Mouse (Mus musculus): ENCODE results near the gene Smc3. TPM values are rescaled to one million over a fixed set of nuclear protein-coding genes. Genes with fewer than 3 reads are reported as not detected.

Gene Smc3
- 10 to 100 TPM; 22.5 to 27.4 TPM for total RNA-seq (2021)
- long read RNA-seq, experiment 1, full-length matches to known transcripts: 33 of 38 reads
- long read RNA-seq, experiment 1, partial matches to known transcripts: 5 of 38 reads
- long read RNA-seq, experiment 1, other reads (novel, unspliced or antisense): 0 of 38 reads
- long read RNA-seq, experiment 2, full-length matches to known transcripts: 26 of 31 reads
- long read RNA-seq, experiment 2, partial matches to known transcripts: 5 of 31 reads
- long read RNA-seq, experiment 2, other reads (novel, unspliced or antisense): 0 of 31 reads

DNA sequence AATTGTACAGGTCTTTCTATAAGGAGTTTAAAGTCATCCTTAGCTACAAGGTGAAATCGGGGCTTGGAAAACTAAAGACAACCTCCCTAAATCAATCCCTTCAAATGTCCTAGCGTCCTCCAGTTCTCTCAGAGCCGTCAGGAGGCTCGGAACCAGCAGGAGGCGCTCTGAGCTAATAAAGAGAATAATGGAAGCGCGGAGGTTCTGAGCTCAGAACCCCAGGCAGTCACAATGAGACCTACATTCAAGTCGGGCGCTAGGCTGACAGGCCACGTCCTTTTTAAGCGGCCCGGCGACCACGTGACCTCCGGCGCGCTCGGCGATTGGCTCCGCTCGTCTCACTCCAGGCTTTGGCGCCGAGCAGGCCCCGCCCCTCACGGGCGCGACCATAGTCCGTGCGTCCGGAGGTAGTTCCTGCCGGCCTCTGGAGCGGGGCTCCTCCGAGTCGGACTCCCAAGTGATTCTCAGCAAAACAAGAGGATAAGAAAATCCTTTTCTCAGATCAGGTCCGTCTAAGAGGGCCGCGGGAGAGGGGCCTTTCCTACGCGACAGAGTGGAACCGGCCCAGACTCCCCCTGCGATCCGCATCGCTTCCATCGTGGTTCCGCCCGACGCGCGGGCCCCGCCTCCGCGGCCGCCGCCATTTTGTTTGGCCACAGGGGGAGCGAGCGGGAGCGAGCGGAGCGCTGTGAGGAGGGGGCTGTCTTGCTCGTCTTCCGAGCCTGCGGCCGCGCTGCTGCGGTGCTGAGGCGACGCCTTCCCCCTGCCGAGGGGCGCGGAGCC is at the start of gene Smc3:
Gene Smc3 (plus strand): TSS at position 642 of the 783 bp plus-strand sequence.
- peak; percentile 99 for DNase-seq

DNA sequence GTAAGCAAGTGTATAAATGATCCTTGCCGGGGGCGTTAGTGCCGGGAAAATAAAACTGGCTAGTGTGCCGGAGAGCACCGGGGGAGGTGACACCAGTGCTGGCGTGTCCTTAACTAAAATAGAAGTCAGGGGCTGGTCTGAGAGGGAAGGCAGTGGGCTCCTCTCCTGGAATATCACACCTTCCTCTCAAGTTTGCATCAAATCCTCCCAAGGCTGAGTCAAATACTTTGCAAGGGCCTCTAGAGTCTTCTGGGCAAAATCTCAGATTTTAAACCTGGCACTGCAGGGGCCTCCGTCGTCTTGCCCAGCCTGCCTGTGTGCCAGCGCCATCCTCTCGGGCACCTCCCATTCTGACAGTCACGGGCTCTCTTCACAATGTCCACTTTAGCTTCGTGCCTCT is 49.2 kb upstream of the Smc3 start:
- DNase-seq: no peak

DNA sequence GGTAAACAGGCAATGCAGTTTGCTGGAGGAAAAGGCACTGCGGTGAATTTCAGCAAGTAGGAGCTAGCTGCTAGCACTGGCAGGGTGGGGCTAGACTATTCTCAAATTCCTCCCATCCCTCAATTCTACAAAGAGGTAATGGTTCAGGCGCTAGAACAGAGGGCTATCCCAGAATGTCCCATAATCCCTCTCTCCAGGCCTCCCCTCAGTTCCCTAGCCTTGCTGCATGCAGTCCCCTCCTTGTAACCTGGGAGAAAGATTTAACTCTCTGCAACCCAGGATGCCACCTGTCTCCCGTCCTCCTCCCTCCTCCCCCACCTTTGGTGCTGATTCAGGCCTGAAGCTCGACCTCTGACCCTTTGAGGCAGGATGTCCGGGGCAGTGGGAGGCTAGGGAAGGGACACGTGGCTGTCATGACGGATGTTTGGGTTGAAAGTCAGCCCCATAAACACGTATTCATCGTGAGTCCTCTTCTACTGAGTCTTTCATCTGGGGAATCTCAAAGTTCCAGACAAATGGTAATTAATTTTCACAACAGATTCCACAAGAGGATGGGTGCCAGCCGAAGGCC is 47.9 kb upstream of the Smc3 start:
- no peak for DNase-seq

DNA sequence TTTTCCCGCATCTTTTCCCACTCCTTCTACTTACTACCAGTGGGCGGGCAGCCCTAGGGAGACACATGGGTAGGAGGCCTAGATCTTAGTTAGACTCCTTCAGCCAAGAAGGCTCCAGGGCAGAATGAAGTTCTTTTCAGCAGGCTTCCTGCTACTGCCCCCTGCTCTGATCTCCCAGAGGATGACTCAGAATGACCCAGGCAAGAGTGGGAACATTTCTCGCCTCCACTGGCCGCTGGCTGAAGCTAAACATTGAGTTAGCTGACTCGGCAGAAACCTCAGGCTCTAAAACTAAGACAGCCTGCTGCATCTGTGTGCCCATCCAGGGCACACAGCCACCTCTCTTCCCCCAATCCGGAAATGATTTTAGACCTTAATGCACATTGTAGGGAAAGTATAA is 47.4 kb upstream of the Smc3 start:
- DNase-seq: no peak

DNA sequence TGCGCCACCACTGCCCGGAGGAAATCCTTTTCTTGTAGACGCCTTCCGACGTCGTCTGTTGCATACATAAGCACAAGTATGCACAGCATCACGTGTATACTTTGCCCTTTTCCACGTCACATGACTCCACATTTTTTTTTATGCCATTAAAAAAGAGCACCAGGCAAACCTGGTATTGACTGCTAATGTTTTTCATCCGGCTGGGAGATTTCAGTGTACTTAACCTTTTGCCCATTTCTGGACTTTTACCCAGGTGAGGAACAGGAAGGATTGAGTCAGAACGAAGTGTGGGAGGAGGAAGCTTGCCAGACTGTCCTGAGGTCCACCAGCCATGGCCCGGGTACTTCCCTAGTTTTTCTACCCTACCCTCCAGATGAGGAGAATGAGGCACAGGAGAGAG is 45.8 kb upstream of the Smc3 start:
- no peak for DNase-seq

DNA sequence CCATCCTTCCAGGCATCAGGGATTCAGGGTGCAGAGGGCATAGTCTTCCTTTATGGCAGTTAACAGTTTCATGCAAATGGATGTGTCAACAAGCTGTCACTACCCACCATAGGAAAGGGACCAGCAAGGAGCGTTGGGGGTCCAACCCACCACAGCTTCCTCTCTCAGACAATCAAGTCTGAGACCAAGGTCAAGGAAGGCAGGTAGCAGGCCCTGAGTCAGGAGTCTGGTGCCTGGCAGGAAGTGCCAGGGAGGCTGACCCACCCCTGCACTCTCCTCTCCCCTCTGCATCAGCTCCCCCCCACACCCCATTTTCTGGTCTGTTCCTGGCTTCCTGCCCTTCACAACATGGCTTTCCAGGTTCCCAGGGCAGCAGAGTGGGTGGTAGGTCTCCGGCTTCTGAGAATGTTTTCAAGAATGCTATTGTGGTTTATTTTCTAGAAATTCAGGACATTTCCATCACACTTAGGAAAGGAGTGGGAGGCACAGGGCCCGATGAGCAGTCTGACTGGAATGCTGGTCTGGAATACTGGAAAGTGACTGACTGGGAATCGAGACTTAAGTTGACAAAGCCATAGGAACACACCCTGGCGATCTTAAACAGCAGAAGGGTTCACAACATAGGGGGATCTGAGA is 45.1 kb upstream of the Smc3 start:
- no peak for DNase-seq

DNA sequence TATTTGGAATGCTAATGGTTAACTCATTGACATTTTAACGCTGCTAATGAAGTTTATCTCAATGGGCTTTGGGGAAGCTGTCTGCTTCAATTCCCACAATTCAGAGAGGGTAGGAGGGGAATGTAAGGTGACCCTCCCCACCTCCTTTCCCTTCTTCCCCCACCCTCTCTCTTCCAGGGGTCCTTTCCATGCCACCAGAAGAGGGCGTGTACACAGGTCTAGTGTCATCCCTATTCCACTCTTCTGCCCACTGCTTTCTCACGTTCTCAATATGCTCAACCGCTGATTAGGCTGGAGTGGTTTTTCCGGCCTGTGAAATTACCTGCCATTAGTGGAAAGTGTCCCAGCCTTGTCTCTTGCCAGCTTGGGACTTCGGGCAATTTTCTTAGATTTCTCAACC is 43.4 kb upstream of the Smc3 start:
- DNase-seq: no peak

DNA sequence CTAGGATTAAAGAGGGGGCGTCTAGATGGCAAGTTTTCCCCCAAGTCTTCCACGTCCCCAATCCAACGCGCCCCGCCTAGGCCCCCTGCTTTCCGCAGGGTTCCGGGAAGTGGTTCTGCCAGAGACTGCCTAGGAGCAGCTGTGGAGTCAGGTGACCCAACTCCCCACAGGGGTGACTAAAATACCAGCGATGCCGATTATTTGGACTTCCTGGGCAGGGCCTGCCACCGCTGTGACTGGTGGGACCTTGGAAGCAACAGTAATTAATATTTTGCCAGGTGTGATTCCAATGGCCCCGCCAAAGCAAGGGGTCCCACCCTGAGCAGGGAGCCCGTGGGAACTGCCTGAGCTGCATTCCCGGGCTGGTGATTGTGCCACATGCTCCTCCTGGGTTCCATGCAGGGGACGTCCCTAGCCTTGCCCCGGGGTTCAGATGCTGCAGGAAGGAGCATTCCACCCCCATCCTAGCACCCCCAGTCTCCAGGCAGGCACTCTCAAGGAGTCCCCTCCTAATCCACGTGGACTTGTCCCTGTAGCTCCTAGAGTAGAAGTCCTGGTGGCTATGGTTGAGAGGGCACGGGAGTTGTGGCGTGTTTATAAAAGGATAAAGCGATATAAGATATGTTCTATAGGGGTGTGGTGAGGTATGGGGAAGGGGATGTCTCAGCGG is 42.8 kb upstream of the Smc3 start:
- peak; percentile 32 for DNase-seq

DNA sequence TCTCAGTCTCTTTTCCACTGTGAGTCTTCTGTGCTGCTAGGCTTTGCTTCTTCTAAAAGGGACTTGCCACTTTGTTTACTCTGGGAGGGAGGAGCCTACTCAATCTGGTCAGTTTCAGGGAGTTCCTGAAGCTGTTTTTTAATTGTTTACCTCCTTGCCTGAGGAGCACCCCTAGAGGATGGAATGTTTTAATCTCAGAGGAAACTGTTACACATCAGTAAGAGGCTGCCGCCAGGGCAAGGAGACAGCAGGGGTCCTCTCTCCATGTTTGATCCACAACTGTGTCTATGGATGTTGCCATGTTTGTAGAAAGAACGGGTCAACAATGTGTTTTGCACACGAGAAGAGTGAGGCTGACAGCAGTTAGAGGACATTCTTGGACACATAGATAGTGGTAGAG is 39.8 kb upstream of the Smc3 start:
- DNase-seq: no peak

DNA sequence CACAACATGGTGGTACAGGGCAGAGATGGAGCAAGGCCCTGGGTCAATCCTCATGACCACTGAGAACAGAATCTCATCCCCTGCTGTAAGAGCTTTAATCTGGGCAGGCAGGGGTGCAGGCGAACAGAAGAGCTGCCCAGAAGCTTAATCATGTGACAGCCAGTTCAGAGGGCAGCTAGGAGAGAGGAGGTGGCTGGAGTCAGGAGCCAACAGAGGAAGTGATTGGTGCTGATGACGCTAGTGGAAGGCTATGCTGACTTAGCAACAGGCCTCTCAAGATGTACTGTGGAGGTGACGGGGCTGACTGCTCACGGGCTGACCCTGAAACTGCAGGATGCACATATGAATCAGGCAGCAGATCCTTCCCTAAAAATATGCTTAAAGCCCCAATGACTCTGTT is 36.0 kb upstream of the Smc3 start:
- DNase-seq: no peak

DNA sequence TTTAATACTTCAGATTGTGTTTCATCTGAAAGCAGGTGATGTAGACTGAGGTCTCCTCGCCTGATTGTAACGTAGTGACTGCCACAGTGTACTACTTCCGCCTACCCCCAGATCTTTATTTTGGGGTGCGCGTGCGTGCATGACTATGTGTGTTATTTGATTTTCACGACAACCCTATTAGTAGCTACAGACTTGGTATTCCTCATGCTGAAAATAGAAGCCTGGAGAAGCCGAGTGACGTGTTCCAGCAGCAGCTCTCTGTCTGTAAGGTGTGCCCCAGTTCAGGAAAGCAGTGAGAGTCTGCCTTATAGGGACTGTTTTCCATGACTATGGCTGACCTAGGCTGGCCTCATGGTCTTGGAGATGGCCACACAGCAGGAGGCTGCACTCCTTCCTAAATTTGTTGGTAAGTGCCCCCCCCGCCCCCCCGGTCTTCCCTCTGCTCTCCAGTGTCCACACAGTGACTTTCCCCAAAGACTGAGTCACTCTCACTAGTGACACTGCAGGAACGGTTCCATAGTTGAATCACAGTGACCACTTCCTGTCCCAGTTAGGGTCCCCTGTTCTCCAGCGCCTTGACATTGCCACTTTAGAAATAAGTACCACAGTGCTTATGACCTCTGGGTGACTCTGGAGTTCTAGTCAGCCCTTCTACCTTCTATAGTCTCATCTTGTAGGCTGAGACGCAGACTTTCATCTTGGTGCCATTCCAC is 34.5 kb upstream of the Smc3 start:
- DNase-seq: no peak

DNA sequence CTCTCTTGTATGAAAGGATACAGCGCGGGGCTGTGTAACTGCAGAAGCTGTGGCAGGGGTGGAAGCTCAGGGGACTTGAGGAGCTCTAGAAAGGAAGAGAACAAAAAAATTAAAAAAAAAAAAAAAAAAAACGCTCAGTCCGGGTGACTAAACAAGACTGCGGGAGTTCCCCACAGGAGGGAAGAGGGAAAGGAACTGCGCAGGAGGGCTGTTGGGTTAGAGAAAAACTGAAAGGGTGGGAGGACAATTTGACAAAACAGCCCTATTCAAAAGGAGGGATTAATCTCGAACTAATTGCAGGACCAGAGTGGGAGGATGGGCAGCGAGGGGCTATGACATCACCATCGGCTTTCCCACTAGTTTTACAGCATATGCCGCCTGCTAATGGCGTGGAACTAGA is 32.3 kb upstream of the Smc3 start:
- peak; percentile 0 for DNase-seq

DNA sequence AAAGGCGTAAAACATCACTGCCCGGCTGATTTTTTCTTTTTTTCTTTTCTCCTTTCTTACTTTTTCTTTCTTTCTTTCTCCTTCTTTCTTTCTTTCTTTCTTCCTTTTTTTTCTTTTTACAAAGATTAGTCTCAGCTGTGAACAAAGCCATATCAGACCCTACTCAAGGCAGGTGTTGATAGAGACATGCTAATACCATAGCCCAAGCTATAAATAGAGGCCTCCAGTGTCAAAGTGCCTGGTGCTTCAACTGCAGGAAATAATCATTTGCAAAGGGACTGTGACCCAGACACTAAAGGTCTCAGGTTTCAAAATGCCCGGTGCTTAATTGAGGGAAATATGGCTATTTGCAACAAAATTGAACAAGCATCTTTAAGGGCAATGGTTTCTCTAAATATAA is 31.6 kb upstream of the Smc3 start:
- no peak for DNase-seq

DNA sequence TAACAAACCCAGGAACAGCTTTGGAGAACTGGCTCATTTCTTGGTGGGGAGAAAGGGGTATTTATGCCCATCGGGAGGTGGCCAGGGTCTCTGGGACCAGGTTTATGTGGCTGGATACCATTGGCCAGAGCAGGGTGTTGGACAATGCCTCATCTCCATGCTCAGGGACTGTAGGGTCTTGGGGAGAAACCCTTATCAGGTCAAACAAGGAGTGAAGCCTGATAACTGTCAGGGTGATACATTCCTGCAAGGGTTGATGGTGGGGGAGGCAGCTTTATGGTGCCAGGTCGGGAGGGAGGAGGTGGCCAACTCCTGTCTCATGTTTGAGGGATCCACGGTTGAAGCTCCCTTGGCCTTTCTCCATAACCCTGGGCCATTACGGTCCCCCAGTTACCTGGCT is 29.1 kb upstream of the Smc3 start:
- DNase-seq: no peak

DNA sequence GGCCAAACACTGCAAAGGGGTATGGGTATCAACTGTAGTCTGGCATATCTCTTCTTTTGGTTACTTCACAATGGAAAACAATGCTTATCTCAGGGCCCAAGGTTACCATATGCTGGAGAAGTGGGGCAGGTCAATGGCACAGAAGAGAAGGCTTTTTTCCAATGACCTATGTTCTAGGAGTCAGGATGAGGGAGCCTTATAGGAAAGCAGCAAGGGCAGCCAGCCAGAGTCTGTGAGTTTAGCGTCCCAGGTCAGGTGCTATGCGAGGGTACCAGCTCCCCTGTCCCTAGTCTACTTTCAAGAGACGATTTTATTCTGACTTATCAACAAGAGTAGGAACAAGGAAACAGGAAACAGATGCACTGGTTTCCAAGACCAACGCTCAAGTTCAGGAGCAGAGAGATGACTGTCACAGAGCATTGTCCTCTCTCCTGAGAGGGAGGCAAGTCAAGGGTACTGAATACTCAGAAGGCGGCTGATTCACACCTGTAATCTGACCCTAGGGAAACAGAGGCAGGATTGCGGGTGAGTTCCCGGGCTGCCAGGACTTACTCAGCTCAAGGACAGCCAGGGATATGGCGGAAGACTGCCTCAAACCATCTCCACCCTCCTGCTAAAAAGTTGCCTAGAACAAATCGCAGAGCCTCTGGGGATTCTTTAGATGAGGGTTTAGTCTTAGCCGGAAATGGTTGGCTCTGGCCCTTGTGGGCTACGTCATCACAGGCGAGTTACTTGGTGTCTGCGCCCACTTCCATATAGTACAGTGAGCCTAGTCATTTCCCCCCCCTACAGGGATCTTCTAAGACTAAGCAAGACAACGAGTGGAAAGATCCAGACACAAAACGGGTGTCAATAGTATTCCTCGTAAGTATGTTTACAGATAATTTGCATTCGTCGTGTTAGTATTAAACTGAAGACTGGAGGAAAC is 28.4 kb upstream of the Smc3 start:
- no peak for DNase-seq

DNA sequence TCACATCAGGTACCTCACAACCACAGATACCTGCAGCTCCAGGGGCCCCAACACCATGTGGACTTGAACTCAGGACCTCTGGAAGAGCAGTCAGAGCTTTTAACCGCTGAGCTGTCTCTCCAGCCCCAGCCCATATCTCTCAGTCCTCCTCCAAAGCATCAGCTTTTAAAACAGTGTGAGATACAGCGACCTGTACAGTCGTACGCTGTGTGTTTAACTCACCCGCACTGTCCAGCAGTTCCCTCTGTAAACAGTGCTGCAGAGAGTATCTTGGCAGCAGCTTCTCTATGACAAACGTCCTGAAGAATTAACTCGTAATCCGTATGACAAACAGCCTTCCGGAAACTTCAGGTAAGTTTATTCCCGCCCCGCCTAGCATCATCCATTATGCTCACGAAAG is 27.6 kb upstream of the Smc3 start:
- DNase-seq: no peak

DNA sequence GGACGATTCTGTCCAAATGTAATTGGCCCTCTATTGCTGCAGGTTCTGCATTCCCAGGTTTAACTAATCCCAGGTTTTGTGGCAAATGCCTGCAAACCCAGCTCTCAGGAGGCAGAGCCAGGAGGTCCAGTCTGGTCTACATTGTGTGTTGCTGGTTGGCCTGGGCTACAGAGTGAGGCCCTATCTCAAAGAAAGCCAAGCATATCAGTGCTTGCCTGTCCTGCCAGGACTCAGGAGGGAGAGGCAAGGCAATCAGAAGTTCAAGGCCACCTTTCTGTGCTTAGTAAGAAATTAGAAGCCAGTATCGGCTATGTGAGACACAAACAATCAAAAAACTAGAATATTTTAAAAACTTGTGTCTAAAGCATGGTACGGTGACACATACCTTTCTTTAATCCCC is 27.0 kb upstream of the Smc3 start:
- no peak for DNase-seq

DNA sequence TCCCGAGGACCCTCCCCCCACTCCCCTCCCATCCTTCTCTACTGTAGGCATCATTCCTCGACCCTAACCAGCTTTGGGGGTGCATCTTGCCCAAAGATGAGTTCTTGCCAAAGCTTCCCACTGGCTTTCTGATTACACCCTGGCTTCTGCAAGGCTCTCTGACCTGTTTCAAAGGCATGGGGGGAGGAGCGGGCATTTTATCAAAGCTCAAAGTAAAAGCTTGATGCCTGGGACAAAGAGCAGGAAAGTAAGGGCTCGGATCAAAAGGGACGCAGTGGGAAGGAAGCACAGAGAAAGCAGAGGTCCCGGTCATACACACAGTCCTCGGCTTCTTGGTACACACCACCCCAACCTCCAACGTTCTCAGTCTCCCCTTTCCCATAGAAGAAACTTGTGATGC is 26.1 kb upstream of the Smc3 start:
- DNase-seq: no peak

DNA sequence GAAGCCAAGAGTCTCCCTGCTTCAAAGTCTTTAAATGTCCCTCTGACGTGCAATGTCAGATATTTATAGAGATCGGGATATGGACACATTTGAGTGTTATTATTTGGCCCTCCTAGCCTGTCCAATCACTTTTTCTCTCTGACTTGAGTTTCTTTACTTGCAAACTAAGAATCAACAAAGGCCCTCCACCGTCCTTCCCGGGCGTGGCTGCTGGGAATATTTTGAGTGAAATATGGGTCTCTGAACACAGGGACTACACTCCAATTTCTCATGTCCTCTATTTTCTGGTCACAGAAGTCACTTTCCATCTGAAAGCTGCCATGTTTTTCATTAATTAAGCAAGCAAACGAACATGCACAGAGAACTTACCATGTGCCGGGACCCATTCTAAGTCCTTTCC is 25.7 kb upstream of the Smc3 start:
- no peak for DNase-seq

DNA sequence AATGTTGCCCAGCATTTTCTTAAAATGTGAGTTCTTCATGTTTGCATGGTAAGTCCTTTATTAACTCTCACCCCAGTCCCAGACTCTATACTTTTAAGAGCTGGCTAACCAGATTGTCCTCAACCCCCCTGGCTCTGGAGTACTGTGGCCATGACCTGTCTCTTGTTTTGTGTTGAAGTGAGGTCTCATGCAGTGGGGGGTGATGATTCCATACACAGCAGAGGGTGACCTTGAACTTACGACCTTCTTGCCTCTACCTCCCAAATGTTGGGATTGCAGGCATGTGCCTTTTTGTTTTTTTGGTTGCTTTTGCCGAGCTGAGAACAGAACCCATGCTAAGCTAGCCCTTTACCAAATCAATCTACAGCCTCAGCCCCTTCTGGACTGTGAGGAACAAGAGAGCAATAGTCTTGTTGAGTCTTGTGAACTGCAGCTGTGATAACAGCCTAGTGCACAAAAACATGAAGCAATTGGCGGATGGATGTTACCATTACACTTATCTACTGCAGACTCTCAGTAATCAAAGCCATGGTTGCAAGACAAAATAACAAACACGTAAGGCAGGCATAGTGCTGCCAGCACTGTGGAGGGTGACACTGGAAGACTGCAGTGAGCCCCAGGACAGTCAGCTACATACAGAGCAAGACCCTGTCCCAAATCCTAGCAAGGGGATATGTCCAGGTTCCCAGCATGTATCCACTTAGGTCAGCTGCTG is 24.7 kb upstream of the Smc3 start:
- DNase-seq: no peak

Data from gastrocnemius, postnatal 10 days (tissue).